Mouse (Mus musculus) gastrocnemius, postnatal 14 days (tissue): ENCODE measurements around the gene Cdh4. TPM values are rescaled to one million over a fixed set of nuclear protein-coding genes. Genes with fewer than 3 reads are reported as not detected.
A peak's percentile ranks its signal among the peaks of the same experiment; 100 is the strongest.

Experiments used
- DNase-seq: peaks from one replicate; pipeline ENCODE4 v3.0.0; 2021; ENCODE audit warnings: mixed read lengths
- intact Hi-C: fragments of 180-260 bp; cut with DNase I; formaldehyde crosslinking; loops from one replicate; pipeline ENCODE4 v1.15.1; 2025; ENCODE audit warnings: low total_unique reads
- long read RNA-seq, 2 experiments: library from polyadenylated mRNA; stranded (forward); transcript quantifications; one replicate each; pipeline ENCODE4 v2.0.0; 2021
- total RNA-seq, 2 experiments: library from RNA; stranded (reverse); gene quantifications; 2 replicates each; pipeline ENCODE4 v1.2.3; 2021

Cdh4 gene
- 1 to 10 TPM; 3.7 to 4.6 TPM for total RNA-seq
- long read RNA-seq, experiment 1, partial matches to known transcripts = 0 of 1 reads
- long read RNA-seq, experiment 1, other reads (novel, unspliced or antisense) = 1 of 1 reads
- long read RNA-seq, experiment 2, partial matches to known transcripts = 3 of 4 reads
- long read RNA-seq, experiment 2, other reads (novel, unspliced or antisense) = 1 of 4 reads

DNA sequence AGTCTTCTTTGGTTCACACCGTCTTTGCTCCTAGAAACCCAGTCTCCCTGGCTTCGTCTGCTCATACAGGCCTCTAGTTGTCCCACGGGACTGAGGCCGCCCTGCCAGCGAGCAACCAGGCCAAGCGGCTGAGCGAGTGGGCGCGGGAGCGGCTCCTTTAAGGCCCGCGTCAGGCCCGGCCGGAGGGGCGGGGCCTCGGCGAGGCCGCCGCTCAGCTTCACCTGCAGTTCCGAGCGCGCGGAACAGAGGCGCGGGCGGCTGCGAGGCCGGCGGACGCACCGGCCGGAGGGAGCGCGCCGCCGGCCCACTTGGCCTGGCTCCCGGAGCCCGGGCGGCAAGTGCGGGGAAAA lies at the start of gene Cdh4:
Gene Cdh4 (plus strand): TSS at position 241 of the 350 bp plus-strand sequence.
- intact Hi-C loops = no loop called here
- DNase-seq = peak; percentile 54

DNA sequence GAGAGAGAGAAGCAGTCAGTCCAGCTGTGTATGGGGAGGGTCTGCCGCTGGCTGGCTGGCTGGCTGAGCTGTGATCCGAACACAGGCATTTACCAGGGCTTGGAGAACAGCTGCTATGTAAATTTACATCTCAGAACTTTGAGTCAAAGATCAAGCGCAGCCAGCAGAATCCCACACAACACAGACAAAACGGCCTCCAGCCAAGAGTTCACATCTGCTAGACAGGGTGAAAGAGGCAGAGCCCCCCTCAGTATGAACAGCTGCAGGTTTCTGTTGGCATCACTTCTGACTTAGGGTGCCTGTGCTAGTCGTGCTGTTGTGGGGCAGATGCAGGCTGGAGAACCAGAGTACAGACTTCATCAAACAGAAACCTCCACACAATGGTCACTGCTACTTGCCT lies 46.8 kb upstream of the Cdh4 start:
- intact Hi-C loops = no loop called here
- peak; percentile 12 for DNase-seq

DNA sequence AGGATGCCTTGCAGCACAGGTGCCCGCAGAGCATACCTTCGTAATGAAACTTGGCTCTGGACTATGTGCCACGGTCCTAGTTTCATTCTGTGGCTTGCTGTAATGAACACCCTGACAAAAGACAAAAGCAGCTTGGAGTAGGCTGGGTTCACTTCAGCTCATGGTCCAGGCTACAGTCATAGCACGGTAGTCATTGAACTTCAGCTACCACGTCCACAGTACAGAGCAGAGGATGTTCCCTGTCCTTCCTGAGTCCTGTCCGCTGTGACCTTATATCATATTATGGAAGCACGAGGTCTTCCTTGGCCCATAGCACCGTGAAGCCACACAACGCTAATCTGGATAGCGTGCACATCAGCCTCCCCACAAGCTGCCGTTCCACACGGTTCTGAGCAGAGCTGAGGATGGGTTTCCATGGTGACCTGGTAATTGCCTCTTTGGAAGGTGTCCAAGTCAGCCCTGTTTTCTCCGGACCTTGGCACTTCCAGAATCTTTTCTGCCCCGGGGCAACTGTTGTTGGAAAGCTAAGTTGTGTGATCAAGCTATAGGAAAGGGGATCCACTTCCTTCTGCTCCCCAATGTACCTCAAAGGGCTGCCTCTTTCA lies 42.5 kb upstream of the Cdh4 start:
- intact Hi-C loops = no loop called here
- no peak for DNase-seq

DNA sequence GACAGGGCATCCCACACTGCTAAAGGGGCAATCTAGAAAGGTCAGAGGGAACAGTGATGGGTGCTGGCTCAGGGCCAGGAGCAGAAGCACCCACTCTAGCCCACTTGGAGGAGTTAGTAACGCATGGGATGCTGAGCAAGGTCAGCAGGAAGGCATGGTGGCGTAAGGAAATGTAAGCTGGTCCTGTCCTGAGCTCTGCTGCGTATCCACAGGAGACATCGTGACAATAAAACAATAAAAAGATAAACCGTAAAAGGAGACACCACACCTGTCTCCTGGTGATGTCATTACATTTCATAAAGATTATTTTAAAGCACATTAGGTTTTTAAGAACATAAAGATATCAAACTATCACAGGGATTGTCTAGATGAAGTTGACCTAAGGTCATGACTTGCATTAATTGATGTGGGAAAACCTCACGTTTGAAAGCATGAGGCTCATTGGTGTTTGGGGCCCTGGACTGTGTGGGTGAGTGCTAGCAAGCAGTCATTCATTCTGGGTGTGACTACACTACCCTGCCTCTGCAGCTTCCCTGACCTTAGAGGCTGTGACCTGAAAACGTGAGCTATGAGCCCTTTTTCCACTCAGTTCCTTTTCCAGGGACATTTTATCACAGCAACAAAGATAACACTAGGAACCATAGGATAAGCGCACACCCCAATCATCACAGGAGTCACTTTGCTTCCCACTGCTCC lies 31.2 kb upstream of the Cdh4 start:
- no peak for DNase-seq
- intact Hi-C loops = no loop called here

DNA sequence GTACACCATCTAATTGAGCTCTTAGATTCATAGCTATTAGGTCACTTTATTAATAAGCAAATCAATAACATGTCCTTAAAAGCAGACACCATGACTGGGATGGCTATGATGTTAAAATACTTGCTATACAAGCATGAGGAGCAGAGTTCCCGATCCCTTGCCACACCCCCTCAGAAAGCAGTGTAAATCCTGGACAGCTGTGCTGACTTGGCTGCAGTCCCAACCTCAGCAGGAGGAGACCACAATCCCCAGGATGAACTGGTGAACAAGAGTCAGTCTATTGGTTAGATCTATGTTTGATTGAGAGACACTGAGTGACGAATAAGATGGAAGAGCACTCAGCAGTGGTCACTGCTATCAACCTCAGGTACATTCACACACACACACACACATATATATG lies 29.3 kb upstream of the Cdh4 start:
- DNase-seq = no peak
- intact Hi-C loops = no loop called here

DNA sequence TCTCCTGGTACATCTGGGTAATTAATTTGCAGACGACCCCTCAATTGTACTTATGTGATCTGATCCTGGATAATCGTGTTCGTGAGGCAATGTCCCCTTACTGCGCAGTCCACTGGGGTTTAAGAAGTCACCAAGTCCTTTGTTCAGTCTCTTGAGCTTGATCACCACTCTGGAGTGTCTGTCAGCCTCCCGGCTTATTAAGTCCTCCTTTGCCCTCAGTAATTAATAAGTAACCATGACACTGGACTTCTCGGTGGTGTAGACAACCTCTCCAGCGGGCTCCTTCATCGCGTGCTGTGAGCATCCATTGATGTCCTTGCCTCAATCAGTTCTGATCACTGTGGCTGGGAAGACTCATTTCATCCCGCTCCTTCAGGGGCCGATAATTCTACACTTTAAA lies 28.0 kb upstream of the Cdh4 start:
- no peak for DNase-seq
- intact Hi-C loops = no loop called here

DNA sequence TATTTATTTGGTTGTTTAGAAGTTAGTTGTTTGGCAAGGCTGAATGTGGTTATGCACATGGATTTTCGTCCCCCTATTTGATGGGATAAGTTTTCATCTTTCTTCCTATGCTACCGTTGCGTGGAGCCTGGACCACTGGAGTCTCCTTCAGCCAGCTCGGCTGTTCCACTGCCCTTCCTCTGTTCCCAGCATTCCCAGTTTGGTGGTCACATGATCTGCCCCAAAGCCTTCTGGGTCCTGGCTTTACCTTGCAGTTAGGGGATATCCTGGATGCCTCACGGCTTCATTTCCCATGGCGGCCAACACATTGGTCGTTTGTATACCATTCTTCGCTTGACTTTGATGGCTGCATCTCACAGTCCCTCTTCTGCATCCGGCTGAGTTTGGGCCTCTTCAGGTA lies 27.5 kb upstream of the Cdh4 start:
- DNase-seq = no peak
- intact Hi-C loops = no loop called here

DNA sequence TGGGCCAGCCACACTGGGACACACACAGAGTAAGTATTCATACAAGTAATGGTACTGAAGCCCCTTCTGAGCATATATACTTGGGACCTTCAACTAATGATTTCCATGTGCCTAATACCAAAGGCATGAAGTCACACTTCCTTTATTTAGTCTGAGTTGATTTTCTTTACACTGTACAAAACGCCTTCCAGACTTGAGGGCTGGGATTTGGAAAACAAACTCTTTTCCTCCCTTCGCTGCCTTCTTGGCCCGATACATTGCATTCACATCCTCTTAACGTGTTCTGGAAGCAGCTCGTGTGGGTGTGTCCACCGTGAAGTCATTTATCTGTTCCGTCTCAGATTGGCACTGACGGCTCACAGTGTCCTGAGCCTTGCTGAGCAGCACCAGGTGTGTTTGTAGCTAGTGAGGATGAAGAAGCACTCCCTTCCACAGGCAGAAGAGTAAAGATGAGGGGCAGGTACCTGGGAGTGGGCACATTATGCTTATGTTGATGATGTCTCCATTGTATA lies 26.3 kb upstream of the Cdh4 start:
- intact Hi-C loops = no loop called here
- no peak for DNase-seq

DNA sequence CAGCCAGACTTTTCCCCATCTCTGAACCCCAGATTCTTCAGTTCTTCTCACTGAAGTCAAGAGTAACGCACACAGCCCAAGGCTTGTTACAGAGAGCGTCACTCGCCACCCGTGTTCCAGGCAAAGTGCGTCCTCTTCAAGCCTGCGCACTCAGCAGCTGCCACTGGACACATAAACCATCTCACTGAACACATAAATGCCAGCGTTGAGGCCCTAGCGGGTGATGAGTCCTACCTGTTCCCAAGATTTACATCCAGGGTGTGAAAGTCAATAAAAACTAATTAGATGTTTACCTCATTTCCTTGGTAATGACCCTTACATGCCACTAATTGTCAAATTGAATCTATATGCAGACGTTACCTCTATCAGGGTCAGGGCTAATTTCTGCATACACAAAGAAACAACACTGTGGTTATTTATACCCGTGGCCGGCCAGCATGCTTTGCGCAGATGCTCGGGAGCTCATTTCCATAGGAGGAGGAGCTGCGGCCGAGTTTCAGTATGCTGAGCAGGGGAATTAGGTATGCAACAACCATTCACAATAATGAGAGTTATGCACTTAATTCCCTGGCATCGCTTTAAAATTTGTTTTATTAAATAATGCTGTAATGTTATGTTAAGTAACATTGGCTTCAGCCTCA lies 25.5 kb upstream of the Cdh4 start:
- intact Hi-C loops = no loop called here
- no peak for DNase-seq

DNA sequence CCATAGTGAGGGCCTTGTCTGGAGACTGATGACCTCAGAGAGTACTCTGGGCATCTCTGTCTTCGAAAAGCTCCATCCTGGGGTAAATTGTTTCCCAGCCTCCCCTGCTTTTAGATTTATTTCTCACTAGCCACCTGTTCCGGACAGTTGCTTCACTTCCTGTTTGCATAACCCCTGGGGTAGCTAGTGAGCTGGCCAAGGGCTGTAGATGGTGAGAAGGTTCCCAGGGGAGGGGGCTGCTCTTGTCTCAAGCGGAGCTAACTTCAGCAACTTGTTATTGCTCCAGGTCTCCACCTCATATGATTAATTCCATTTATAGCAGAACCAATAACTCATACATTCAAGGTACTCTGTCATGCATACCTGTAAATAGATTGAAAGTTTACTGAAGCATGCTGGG lies 16.6 kb upstream of the Cdh4 start:
- intact Hi-C loops = no loop called here
- no peak for DNase-seq

DNA sequence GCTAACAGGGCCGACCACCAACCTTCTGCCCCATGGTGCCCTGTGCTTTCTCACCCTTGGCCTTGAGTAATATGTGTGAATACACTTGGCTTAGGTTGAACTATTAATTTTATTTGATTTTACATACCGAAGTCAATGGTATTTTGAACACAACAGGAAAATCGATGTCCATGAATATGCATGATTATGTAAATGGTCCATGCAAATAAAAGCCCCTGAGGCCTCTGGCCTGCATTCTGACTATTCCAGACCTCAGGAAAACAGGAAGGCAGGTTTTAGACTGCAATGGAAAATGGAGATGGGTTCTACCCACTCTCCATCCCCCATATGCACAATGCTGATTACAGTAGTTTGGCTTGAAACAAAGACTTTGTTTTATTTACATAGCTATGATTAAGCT lies 13.3 kb upstream of the Cdh4 start:
- DNase-seq = no peak
- intact Hi-C loops = no loop called here

DNA sequence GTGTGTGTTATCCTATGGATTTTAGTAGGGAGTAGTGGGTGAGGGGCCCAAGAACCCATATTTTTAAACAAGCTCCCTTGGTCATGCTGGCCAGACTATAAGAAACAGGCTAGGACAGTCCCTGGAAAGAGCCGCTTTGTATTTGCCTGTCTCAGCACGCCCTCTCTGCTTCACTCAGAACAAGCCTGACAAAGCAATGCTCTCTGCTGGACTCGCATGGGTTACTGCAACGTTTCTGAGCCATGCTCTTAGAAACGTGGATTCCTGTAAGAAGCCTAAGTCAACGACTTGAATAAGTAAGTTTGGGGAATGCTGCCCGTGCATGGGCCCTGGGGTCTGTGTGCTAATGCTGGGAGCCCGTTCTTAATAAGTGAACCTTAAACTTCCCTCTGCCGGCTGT lies 2.1 kb upstream of the Cdh4 start:
- no peak for DNase-seq
- intact Hi-C loops = no loop called here

DNA sequence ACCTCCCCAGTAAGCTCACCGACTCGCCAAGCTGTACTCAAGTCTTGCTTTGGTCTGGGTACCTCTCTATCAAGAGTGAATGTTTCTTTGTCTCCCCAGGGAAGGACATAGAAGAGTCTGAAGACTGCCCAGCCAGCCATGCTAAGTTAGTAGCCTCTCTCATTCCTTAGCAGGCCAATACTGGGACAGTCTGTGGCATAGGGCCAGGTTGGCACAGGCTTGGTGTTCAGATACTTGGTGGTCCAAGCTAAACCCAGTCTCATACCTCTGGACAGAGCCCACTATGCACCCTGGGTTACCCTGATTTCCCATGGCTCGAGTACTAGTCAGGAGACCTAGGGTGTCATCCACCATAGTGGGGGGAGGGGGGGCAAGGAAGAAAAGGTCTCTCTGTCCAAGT lies 1.1 kb upstream of the Cdh4 start:
- intact Hi-C loops = no loop called here
- no peak for DNase-seq

DNA sequence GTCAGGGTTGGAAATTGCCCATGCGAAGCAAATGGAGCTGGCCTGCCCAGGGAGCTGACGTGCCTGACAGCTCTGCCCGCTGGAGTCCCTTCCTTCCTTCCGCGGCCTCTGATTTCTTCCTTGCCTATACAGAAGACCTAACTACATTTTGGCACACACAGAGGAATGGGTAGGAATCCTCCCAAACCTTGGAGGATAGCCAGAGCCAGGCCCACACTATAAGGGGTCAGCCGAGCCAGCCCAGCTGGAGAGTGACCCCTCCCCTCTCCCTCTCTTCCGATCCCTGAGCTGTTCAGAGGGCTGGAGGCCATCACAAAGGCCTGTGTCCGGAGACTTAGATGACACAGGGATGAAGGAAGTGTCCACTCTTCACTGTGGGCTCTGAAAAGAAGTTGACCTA lies 514 bp upstream of the Cdh4 start:
- DNase-seq = no peak
- intact Hi-C loops = no loop called here

DNA sequence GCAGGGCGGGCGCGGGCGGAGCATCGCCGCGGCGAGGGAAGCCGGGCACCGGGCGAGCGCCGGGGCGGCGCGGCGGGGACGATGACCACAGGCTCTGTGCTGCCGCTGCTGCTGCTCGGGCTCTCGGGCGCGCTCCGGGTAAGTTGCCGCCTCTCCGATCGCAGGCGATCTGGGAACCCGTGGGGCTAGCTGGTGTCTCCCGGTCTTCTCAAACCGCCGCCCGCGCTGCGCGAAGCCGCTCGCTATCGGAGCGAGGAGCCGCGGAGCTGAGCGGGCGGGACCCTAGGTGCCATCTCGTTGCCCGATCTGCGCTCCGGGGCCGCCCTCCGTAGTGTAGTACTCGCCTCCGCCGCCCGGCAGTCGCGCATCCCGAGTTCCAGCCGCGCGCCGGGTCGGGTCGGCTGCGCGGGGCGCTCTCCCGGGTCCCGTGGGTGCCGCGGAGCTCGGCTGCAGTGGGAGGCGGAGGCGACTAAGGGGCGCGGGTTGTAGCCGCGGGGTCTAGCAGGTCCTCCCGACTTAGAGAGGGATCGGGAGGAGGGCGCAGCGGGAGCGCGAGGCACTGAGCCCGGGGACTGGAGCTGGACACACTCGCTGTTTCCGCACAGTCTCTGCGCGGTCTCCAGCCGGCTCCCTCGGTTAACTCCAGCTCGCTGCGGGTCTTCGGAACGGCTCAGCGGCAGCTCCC lies 452 bp downstream of the Cdh4 start:
- intact Hi-C loops = no loop called here
- peak; percentile 36 for DNase-seq

DNA sequence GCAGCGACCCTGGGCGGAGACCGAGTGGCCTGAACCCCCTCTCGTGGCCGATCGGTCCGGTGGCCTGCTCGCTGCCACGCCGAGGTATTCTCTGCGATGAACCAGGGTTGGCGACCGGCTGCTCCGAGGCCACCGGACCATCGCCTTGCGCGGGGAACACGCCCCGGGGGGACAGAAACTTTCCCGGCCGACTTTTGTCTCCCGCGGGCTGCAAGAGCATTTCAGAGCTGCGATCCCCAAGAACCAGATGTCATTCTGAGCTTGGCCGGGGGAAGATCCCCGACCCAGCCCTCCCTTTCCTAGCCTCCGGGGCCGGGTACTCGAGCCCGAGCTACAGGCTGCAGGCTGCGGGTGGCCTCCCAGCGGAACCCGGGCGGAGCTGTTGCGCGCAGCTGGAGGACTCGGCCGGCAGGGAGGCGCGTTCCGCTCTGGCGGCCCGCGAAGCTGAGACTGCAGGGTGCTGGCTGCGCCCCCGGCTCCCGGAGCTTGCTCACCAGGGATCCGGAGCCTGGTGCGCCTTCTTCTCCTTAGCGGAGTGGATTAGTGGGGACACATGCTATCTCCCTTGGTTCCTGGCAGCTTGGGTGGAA lies 1.1 kb downstream of the Cdh4 start:
- DNase-seq = peak; percentile 44
- intact Hi-C loops = no loop called here

DNA sequence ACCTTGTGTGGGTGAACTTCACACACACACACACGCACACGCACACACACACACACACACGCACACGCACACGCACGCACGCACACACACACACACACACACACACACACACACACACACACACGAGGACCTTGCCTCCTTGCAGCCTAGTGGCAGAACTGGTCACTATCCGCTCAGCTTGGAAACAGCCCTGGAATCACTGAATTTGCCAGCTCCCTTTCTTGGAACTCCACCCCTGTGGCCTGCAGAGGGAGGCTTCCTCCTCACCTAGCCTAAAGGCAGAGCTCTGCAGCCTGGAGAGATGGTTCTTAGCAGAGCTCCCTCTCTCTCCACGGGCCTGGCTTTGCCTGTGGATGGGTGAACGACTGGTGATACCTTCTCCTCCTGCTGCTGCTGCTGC lies 1.7 kb downstream of the Cdh4 start:
- no peak for DNase-seq
- intact Hi-C loops = no loop called here

DNA sequence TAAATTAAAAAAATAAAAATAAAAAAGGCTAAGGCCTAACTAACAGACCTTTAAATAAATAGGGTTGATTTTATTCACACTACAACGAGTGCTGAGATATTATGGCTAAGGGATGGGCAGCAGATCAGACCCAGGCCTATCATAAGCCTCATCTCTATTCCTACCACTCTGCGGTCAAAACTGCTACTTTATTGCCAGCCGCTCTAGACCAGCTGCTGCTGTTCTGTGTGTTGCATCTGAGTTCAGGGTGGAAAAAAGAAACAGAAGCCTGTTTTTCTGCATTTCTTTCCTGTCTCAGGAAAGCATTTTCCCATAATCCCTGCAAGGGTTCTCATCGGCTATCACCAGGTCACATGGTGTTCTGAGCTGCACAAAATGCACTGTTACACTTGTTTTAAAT lies 6.0 kb downstream of the Cdh4 start:
- intact Hi-C loops = no loop called here
- no peak for DNase-seq

DNA sequence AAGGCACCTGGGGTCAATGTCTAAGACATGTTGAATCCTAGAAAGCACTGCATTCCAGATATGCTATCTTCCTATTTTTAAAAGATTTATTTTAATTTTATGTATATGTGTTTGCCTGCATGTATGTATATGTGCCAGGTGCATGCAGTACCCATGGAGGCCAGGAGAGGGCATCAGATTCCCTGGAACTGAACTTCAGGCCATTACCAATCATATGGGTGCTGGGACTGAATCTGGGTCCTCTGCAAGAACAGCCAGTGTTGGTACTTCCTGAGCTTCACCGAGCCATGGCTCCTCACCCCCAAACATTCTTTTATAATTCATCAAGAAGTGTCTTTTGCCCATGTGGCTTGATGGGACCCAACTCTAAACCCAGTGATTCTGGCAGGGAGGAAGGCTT lies 6.8 kb downstream of the Cdh4 start:
- DNase-seq = no peak
- intact Hi-C loops = no loop called here

DNA sequence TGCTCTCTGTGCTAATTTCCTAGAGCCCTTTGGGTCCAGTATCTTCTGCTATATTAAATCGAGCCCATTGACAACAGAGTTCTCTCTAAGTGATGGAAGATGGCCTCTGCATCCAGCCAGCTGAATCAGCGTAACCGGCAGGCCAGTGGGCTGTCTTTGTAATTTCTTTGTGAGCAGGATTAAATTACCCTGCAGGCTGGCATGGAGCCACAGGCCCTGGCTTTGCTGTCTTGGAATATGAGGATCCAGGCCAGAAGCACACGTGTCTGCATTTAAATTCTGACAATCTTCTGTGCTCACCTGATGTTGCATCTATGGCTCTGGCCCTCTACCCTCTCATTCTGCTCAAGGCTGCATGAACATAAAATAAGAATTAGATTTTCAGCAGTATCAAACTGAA lies 17.0 kb downstream of the Cdh4 start:
- intact Hi-C loops = no loop called here
- DNase-seq = no peak
